Mouse (Mus musculus) liver, embryonic 14.5 days (tissue): ENCODE measurements at regions not wholly inside any gene's neighbourhood (a gene's known extent, or its start where the extent isn't known, plus 50 kb on each side); places are given as distances from the start of the nearest gene placed in this dataset.

Experiments
- CTCF ChIP-seq: IDR thresholded peaks from 2 replicates; pipeline ENCODE4 v1.5.1; 2016; ENCODE audit warnings: antibody characterized with exemption, low read depth, control low read depth
- EP300 ChIP-seq: IDR thresholded peaks from 2 replicates; pipeline ENCODE4 v1.6.1; 2016; ENCODE audit warnings: antibody characterized with exemption, low read depth

DNA sequence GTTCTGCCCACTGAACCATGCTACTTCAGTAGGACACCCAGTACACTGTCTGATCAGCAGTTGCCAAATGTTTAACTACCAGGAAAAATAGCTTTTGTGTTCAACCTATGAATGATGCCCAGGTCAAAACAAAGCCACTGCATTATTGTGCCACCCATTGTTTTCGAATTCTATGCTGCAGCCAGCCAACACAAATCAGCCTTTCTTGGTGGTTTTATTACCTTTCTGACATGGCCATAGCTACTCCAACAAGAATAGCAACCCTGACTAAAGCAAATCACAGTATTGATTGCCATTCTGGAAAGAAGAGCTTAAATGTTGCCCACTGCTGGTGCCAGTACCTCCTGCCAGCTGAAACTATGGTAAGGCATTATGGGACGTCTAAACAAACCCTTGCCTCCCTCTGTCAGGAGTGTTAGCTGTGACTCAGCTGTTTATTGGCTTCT lies 225.7 kb downstream of the Basp1 start:
- TF ChIP-seq CTCF, result no peak
- TF ChIP-seq EP300, result no peak
